Mouse (Mus musculus) limb, embryonic 14.5 days (tissue): ENCODE data around the gene Sun5. TPM values are rescaled to one million over a fixed set of nuclear protein-coding genes. Genes with fewer than 3 reads are reported as not detected.

Source experiments
- ATAC-seq: fragments of 200-750 bp; cut with Nextera tagmentation; 2 replicates; pipeline ENCODE4 v1.8.0; 2017; ENCODE audit warnings: low read depth, moderate number of reproducible peaks, moderate TSS enrichment; ENCODE audit not compliant: low FRiP score
- DNase-seq: peaks from one replicate; pipeline ENCODE4 v3.0.0-alpha.2; 2015; ENCODE audit warnings: low spot score
- H3K27ac ChIP-seq: fragments of 300-500 bp; sonication (generic); replicated peaks from 2 replicates; pipeline ENCODE4 v1.5.1; 2014; ENCODE audit warnings: low read depth, mild to moderate bottlenecking, low read length, moderate library complexity, mixed read lengths
- H3K27me3 ChIP-seq: fragments of 300-500 bp; sonication (generic); 2 replicates; pipeline ENCODE4 v1.6.1; 2014; ENCODE audit warnings: low read length, mixed read lengths; ENCODE audit not compliant: control insufficient read depth, insufficient read depth
- H3K36me3 ChIP-seq: fragments of 300-500 bp; sonication (generic); 2 replicates; pipeline ENCODE4 v1.6.1; 2014; ENCODE audit warnings: mild to moderate bottlenecking, low read length, moderate library complexity, mixed read lengths; ENCODE audit not compliant: control insufficient read depth, insufficient read depth
- H3K4me1 ChIP-seq: fragments of 300-500 bp; sonication (generic); 2 replicates; pipeline ENCODE4 v1.6.1; 2014; ENCODE audit warnings: antibody characterized with exemption, low read length, mixed read lengths; ENCODE audit not compliant: control insufficient read depth, insufficient read depth
- H3K4me2 ChIP-seq: fragments of 300-500 bp; sonication (generic); replicated peaks from 2 replicates; pipeline ENCODE4 v1.6.1; 2014; ENCODE audit warnings: low read depth, mild to moderate bottlenecking, low read length, moderate library complexity; ENCODE audit not compliant: severe bottlenecking
- H3K4me3 ChIP-seq: fragments of 300-500 bp; sonication (generic); replicated peaks from 2 replicates; pipeline ENCODE4 v1.5.1; 2014; ENCODE audit warnings: low read length
- H3K9ac ChIP-seq: fragments of 300-500 bp; sonication (generic); 2 replicates; pipeline ENCODE4 v1.6.1; 2014; ENCODE audit warnings: mild to moderate bottlenecking, low read depth, low read length, moderate library complexity; ENCODE audit not compliant: severe bottlenecking
- H3K9me3 ChIP-seq: fragments of 300-500 bp; sonication (generic); 2 replicates; pipeline ENCODE4 v1.6.1; 2016; ENCODE audit warnings: low read length; ENCODE audit not compliant: control insufficient read depth
- POLR2A ChIP-seq: fragments of 200-500 bp; IDR thresholded peaks from 2 replicates; pipeline ENCODE4 v1.8.0; 2012; ENCODE audit warnings: inconsistent platforms, mild to moderate bottlenecking, moderate library complexity, borderline replicate concordance; ENCODE audit not compliant: insufficient read depth, insufficient read length; ENCODE audit errors: extremely low read depth
- WGBS: fragments of 180-500 bp; shearing (Covaris S2); extraction: QIAGEN DNeasy Blood & Tissue Kit; methylation state at CpG from one replicate; pipeline ENCODE4 v1.1.7; 2014; 5-methylcytosine and 5-hydroxymethylcytosine counted together
- polyA plus RNA-seq, 2 experiments: library from polyadenylated mRNA; depleted of rRNA in 1 of 2; stranded (reverse) in 1 of 2; unstranded in 1 of 2; fragments of >200 nt; fragmentation: Nextera tagmentation in 1 of 2; extraction: Ambion mirVana in 1 of 2; gene quantifications; 2 replicates each; pipeline versions ENCODE4 v1.2.1 to v1.2.3; 2012 to 2014

Sun5 gene
- polyA plus RNA-seq, 2 experiments: not detected

DNA sequence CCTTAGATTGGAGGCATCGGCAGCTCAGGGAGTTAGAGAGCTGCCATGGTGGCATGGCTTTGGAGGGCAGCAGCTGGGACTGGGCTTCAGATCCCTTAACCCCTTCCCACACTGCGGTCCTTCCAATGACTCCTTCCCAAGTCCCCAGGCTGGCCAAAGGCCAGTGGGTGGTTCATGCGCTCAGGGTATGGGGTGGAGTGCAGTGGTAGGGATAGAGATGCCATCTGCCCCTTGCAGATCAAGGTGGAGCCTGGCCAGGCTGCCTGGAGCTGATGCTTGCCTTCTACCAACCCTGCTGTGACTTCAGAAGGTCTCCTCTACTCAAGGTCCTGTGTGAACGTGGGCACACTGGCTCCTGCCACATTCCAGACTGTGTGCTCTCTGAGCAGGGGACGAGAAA, 28.2 kb upstream of the Sun5 start:
- no peak overlapping the region for H3K4me3 ChIP-seq
- no peak for TF ChIP-seq POLR2A
- H3K9me3 ChIP-seq: no peaks in the 10 kb centered on the region
- H3K9ac ChIP-seq: no peak overlapping the region
- WGBS: 71% methylated on average over 5 of the region's 5 CpGs
- no peaks in the 10 kb centered on the region for H3K36me3 ChIP-seq
- no peak for DNase-seq
- H3K4me2 ChIP-seq: no peak overlapping the region
- no peaks in the 10 kb centered on the region for H3K27me3 ChIP-seq
- no peak overlapping the region for H3K27ac ChIP-seq
- no peak for ATAC-seq
- no peaks in the 10 kb centered on the region for H3K4me1 ChIP-seq

- no peak for ATAC-seq
- Histone ChIP-seq H3K9me3 (no peaks in the 10 kb centered on the region), H3K4me2 (no peak within 1 kb of the TSS), H3K36me3 (no peaks in the 10 kb centered on the region), H3K9ac (no peak within 1 kb of the TSS), H3K27ac (no peak within 1 kb of the TSS), H3K4me1 (no peaks in the 10 kb centered on the region), H3K27me3 (no peaks in the 10 kb centered on the region), H3K4me3 (no peak within 1 kb of the TSS)
- no peak for TF ChIP-seq POLR2A
- no peak for DNase-seq
- 69% methylated on average over 9 of the region's 9 CpGs for WGBS
Measured at GRCm38 (mm10) chr2:153874745-153875144, 3.9 kb upstream of the Sun5 start, which contains the start of gene Bpifb2. Gene Bpifb2 (plus strand): TSS chr2:153875045.

- 82% methylated on average over 3 of the region's 3 CpGs for WGBS
- Histone ChIP-seq H3K9ac (no peak overlapping the region), H3K4me1 (no peaks in the 10 kb centered on the region), H3K27me3 (no peaks in the 10 kb centered on the region), H3K4me3 (no peak overlapping the region), H3K4me2 (no peak overlapping the region), H3K9me3 (no peaks in the 10 kb centered on the region), H3K27ac (no peak overlapping the region), H3K36me3 (no peaks in the 10 kb centered on the region)
- DNase-seq (peak; percentile 38), ATAC-seq (peak; percentile 67)
- no peak for TF ChIP-seq POLR2A
Measured at GRCm38 (mm10) chr2:153861960-153862359, 8.9 kb downstream of the Sun5 start.

DNA sequence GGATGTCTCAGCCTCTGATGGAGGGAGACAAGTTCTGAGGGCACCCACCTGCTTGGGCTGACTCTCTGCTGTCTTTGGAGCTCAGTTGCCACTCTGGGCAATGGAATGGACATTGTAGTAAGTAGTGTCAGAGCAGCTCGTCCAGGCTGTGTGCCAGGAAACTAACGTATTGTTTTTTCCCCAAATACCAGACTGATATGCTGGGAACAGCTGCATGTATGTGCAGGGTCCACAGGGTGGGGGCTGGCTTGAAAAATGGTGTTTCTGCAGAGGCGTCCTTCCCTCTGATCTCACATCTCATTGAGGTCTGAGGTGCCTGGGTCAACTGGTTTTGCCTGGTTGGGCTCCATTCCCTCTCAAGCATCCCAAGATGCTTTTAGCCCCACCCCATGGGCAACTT, 10.2 kb downstream of the Sun5 start:
- 63% methylated on average over 3 of the region's 3 CpGs for WGBS
- peak; percentile 71; the same call in 1 of the 2 replicates for ATAC-seq
- TF ChIP-seq POLR2A: no peak

DNA sequence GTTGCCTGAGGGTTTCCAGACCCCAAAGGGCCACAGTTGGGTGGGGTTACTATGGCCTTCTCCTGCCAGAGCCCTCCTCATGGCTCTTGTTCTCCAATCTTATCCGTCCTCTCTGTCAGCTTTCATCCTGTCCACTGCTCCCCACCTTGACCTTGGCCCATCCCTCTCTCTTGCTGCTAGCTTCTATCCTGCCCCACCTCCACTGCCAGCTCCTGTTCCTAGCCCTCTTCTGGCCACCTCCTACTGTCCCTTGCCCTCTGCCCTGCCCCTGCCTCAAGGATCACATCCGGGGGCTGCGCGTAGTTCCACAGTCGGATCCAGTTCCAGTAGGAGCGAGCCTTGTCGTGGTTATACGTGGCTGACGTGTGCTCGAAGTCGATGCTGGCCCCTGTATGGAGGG, 10.6 kb downstream of the Sun5 start:
- no peaks in the 10 kb centered on the region for H3K4me1 ChIP-seq
- DNase-seq: no peak
- no peaks in the 10 kb centered on the region for H3K9me3 ChIP-seq
- H3K27me3 ChIP-seq: no peaks in the 10 kb centered on the region
- no peak for ATAC-seq
- H3K4me2 ChIP-seq: no peak overlapping the region
- H3K9ac ChIP-seq: no peak overlapping the region
- WGBS: 92% methylated on average over 11 of the region's 11 CpGs
- no peak overlapping the region for H3K4me3 ChIP-seq
- no peaks in the 10 kb centered on the region for H3K36me3 ChIP-seq
- TF ChIP-seq POLR2A: no peak
- no peak overlapping the region for H3K27ac ChIP-seq

More for the DNA sequence above, 10.2 kb downstream of the Sun5 start:
- no peaks in the 10 kb centered on the region for H3K9me3 ChIP-seq
- no peak overlapping the region for H3K9ac ChIP-seq
- H3K27me3 ChIP-seq: no peaks in the 10 kb centered on the region
- peak; percentile 24 for DNase-seq
- H3K4me1 ChIP-seq: no peaks in the 10 kb centered on the region
- H3K4me3 ChIP-seq: no peak overlapping the region
- no peak overlapping the region for H3K4me2 ChIP-seq
- H3K27ac ChIP-seq: no peak overlapping the region
- no peaks in the 10 kb centered on the region for H3K36me3 ChIP-seq

GRCm38 (mm10) chr2:153859581-153859980, 11.3 kb downstream of the Sun5 start:
- H3K4me1 ChIP-seq: no peaks in the 10 kb centered on the region
- no peak overlapping the region for H3K4me2 ChIP-seq
- H3K9me3 ChIP-seq: no peaks in the 10 kb centered on the region
- H3K27me3 ChIP-seq: no peaks in the 10 kb centered on the region
- TF ChIP-seq POLR2A: no peak
- no peaks in the 10 kb centered on the region for H3K36me3 ChIP-seq
- H3K9ac ChIP-seq: no peak overlapping the region
- ATAC-seq: no peak
- 70% methylated on average over 2 of the region's 2 CpGs for WGBS
- DNase-seq: no peak
- H3K27ac ChIP-seq: no peak overlapping the region
- H3K4me3 ChIP-seq: no peak overlapping the region
